Mouse (Mus musculus): ENCODE measurements around the gene Plxnb2.

- TF ChIP-seq CTCF (IDR thresholded peaks at IDR 0.05; ENCODE audit: insufficient read depth, low read length): peak; percentile 83
- peak; percentile 34; the same call in 1 of the 2 replicates for TF ChIP-seq POLR2A (IDR thresholded peaks at IDR 0.05; ENCODE audit: borderline replicate concordance, extremely low read depth, low read depth, low read length)
These were observed 15.7 kb upstream of the Plxnb2 start, which contains the start of gene Dennd6b for GRCm38 (mm10) chr15:89196313-89196706.

Data from lung, adult 2 months (tissue).